Mouse (Mus musculus): ENCODE data around the gene Traf2. TPM values are rescaled to one million over a fixed set of nuclear protein-coding genes. Genes with fewer than 3 reads are reported as not detected.
A peak's percentile ranks its signal among the peaks of the same experiment; 100 is the strongest.
"Not testable (repeated sequence)": the region's sequence is repeated elsewhere in the genome, so short reads cannot be mapped to it uniquely, and the experiment has no call there.

Gene Traf2
- total RNA-seq, 2 experiments from 2014 or later, result 7.5 to 8.6 TPM

- DNase-seq, result no peak
- intact Hi-C loops (cut with DNase I), result no loop called here
These were observed 29.5 kb upstream of the Traf2 start for GRCm38 (mm10) chr2:25576028-25576850.

DNA sequence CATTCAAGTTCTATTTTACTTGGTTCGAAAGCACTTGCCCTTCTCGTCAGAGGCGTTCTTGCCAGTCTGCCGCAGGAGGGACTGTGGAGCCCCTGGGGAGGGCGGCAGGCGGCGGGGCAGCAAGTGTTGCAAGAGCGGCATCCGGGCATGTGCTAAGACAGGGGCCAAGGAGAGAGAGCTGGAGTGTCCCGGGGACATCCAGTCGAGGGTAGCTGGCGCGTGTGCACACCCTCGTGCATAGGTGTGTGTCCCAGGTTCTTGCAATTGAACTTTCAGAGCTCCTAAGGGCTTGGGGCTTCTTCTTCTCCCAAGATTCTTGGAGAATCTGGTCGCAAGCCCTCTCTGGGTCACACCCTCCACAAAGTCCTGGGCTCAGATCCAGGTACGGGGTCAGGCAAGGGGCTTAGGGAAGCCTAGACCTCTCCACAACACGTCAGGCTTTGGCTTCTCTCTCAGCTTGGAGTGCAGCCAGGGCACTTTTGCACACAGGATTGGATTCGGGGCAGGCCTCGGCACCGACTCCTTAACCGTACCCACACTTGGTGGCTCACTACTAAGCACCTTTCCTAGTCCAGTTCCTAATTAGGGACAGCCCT lies 28.8 kb upstream of the Traf2 start:
- DNase-seq, result peak; percentile 51
- intact Hi-C loops (cut with DNase I), result no loop called here

- intact Hi-C loops (cut with DNase I), result no loop called here
- DNase-seq, result peak; percentile 97
These were observed 28.1 kb upstream of the Traf2 start, which contains the start of the genes Mamdc4 and Phpt1 for GRCm38 (mm10) chr2:25574579-25575431. Gene Mamdc4 (minus strand): TSS chr2:25574845. Gene Phpt1 (minus strand): TSS chr2:25575224.

GRCm38 (mm10) chr2:25574136-25574535 lies 27.4 kb upstream of the Traf2 start:
- peak; percentile 19 for DNase-seq
- intact Hi-C loops (cut with DNase I), result no loop called here

DNA sequence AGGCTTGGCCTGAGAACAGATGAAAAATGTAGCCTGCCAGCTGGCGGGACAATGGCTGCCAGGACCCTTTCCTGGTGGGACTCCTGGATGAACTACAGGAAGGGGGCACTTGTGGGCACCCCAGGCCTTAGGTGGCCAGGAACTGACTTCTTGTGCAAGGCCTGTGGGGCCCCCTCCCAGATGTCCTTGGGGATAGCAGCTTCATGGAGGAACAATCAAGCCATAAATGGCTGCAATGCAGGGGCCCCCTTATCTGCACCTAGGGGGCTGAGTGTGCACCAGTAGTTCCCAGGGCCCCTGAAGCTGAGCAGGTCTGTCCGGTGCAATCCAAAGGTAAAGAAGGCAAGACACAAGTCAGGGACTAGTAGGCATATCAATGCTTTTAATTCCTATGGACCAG lies 26.3 kb upstream of the Traf2 start:
- DNase-seq, result no peak
- intact Hi-C loops (cut with DNase I), result no loop called here

DNA sequence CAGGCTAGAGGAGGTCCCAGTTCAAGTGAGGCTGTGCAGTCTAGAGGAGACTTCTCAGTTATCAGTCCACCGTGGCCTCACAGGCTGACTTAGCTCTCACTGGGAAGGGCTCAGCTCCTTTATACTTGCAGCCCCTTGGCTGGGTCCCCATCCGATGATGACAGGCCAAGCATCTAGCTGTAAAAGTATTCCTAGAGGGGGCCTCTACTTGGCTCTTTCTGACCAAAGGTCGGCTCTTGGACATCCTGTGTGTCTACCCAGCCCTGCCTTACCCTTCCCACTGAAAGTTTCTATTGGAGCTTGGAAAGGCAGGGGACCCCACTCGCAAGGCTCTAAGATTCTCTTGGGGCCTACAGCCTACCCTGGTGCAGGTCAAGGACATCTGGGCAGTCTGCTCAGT lies 24.5 kb upstream of the Traf2 start:
- intact Hi-C loops (cut with DNase I), result no loop called here
- DNase-seq, result no peak

DNA sequence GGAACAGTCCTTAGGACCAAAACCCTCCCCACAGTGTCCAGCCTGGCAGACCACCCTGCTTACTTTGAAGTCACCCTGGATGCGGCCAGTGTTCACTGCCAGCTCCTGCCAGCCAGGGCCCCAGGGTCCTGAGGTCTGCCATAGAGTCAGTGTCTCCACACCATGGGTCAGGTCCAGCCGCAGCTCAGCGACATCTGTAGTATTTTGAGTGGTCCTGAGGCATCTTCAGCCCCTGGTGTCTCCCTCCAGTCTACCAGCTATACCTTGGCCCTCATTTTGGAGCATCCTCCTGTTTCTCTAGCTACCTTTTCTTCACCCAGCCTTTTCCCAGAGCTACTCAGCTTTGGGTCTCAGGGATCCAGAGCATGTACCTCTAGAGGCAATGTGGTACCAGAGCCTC lies 22.6 kb upstream of the Traf2 start:
- no peak for DNase-seq
- intact Hi-C loops (cut with DNase I), result no loop called here

GRCm38 (mm10) chr2:25568473-25569019 lies 21.8 kb upstream of the Traf2 start:
- DNase-seq, result no peak
- intact Hi-C loops (cut with DNase I), result no loop called here

DNA sequence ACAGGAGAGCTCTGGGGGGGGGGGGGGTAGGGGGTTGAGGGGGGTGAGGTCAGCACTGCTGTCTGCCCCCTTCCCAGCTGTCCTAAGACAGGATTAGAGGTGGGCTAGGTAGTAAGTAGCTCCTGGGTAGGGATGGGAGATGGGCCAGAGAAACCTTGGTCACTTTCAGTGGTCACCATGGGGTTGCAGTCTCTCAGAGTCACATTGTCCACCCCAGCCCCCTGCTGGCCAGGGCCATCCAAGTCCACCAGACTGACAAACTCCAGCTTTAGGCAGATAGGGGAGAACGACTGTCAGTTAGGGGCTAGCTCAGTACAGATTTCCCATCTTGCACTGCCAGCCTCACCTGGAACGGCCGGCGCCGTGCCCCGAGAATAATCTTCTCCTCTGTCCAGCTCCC lies 19.8 kb upstream of the Traf2 start:
- intact Hi-C loops (cut with DNase I), result no loop called here

DNA sequence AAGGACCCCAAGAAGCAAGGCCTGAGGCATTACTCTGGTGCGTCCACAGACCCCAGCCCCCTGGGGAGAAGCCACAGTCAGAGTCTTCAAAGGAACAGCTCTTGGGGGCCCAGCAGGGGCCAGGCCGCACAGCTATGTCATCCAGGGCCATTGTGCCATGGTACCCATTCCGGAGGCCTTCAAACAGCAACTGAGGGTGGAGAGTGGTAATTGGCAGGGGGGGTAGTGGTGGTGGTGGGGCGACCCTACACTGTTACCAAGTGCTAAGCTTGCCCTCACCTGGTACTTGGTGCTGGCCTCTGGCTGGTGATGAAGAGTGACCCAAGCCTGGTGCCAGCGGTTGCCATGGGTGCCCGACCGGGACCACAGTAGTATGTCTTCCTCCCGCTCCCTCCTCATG lies 19.0 kb upstream of the Traf2 start:
- intact Hi-C loops (cut with DNase I), result no loop called here
- DNase-seq, result no peak

More for the DNA sequence above, 19.8 kb upstream of the Traf2 start:
- no peak for DNase-seq

GRCm38 (mm10) chr2:25561946-25562345 lies 15.2 kb upstream of the Traf2 start:
- DNase-seq, result peak; percentile 25
- intact Hi-C loops (cut with DNase I), result no loop called here

- intact Hi-C loops (cut with DNase I), result no loop called here
- no peak for DNase-seq
These were observed 13.8 kb upstream of the Traf2 start for GRCm38 (mm10) chr2:25560551-25560950.

GRCm38 (mm10) chr2:25558774-25559173 lies 12.0 kb upstream of the Traf2 start:
- no peak for DNase-seq
- intact Hi-C loops (cut with DNase I), result no loop called here

DNA sequence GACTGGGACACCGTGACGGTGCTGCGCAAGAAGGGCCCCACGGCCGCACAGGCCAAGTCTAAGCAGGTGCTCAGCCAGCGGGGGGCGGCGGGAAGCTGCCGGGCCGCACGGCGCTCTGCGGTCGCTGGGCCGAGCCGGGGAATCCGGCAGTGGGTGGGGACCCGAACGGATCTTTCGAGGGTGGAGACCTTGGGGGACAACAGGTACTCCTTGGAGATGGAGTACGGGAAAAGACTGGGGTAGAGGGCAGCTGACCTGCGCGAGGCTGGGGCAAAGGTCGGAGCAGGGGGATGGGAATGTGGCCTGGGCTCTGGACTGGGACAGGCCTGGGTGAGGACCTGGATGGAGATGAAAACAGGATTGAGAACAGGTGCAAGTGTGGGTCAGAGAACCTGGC lies 11.2 kb upstream of the Traf2 start:
- intact Hi-C loops (cut with DNase I), result no loop called here
- no peak for DNase-seq

DNA sequence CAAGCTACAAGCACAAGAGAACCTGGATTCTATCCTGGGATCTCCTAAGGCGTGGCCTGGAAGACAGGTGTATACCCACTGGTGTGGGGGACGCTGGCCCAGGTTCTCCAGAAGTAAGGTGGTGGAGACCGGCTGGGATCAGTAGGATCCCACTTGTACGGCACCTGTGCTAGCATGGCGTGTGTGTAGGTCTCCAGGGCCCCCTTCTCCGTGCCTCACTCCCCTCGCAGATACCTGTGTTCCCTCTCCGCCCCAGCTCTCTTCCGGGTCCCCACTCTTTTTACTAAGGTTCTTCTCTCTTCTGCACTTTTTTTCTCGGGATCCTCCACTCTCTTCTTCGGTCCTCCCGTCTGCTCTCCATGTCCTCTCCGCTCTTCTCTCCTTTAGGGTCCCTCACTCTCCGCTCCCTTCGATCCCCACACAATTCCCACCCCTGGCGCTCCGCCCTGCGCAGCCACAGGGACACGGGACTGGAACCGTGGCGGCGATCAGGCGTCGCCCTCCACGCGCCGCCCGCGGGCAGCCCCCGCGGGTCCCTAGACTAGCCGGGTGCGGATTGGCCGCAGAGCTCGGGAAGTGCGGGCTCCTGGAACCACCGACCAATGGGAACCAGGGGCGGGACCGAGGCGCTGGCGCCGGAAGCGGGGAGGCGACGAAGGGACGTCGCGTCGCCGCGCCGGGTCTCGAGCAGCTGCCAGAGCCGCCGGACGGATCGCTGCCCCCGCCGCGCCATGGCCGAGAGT lies 10.7 kb upstream of the Traf2 start, which contains the start of gene Edf1:
Edf1 (plus strand) TSS at position 627 of the 743 bp plus-strand sequence.
- intact Hi-C loops (cut with DNase I), result no loop called here
- DNase-seq, result peak; percentile 96

GRCm38 (mm10) chr2:25556296-25556695 lies 9.6 kb upstream of the Traf2 start:
- DNase-seq, result no peak
- intact Hi-C loops (cut with DNase I), result no loop called here

GRCm38 (mm10) chr2:25555479-25555878 lies 8.7 kb upstream of the Traf2 start:
- intact Hi-C loops (cut with DNase I), result not testable (repeated sequence)

DNA sequence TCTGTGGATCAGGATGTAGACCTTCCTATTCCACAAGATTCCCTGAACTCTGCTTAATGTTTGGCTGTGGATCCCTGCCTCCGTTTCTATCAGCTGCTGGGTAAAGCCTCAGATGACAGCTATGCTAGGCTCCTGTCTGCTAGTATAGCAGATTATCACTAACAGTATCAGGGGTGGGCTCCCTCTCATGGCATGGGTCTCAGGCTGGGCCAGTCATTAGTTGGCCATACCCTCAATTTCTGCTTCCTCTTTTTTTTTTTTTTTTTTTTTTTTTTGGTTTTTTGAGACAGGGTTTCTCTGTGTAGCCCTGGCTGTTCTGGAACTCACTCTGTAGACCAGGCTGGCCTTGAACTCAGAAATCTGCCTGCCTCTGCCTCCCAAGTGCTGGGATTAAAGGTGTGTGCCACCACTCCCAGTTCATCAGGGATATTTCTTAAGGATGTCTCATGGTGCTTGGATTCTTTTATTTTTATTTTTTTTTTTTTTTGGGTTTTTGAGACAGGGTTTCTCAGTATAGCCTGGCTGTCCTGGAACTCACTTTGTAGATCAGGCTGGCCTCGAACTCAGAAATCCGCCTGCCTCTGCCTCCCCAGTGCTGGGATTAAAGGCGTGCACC lies 6.5 kb upstream of the Traf2 start:
- DNase-seq; intact Hi-C loops (cut with DNase I): not testable (repeated sequence)

More at GRCm38 (mm10) chr2:25555479-25555878, 8.7 kb upstream of the Traf2 start:
- not testable (repeated sequence) for DNase-seq

GRCm38 (mm10) chr2:25551186-25551585 lies 4.4 kb upstream of the Traf2 start:
- peak; percentile 50 for DNase-seq
- intact Hi-C loops (cut with DNase I), result no loop called here
